Mouse (Mus musculus) lung, postnatal 14 days (tissue): ENCODE results near the gene Fh1.
A peak's percentile ranks its signal among the peaks of the same experiment; 100 is the strongest.

Experiments used
- DNase-seq: peaks from one replicate; pipeline ENCODE4 v3.0.0; 2021

Fh1 gene

GRCm38 (mm10) chr1:175625257-175625879 is at the start of gene Fh1:
Gene Fh1 (minus strand): TSS chr1:175625635.
- peak; percentile 95 for DNase-seq

- no peak for DNase-seq
Measured at GRCm38 (mm10) chr1:175675116-175675515, 49.7 kb upstream of the Fh1 start.

- no peak for DNase-seq
Measured at GRCm38 (mm10) chr1:175673563-175674325, 48.3 kb upstream of the Fh1 start.

GRCm38 (mm10) chr1:175671626-175672025 is 46.2 kb upstream of the Fh1 start:
- DNase-seq: no peak

- DNase-seq: no peak
Measured at GRCm38 (mm10) chr1:175670042-175670441, 44.6 kb upstream of the Fh1 start.

- no peak for DNase-seq
Measured at GRCm38 (mm10) chr1:175669456-175669855, 44.0 kb upstream of the Fh1 start.

- no peak for DNase-seq
Measured at GRCm38 (mm10) chr1:175668666-175669405, 43.4 kb upstream of the Fh1 start.

GRCm38 (mm10) chr1:175659900-175660299 is 34.5 kb upstream of the Fh1 start:
- DNase-seq: no peak

GRCm38 (mm10) chr1:175648615-175649014 is 23.2 kb upstream of the Fh1 start:
- DNase-seq: no peak

- no peak for DNase-seq
Measured at GRCm38 (mm10) chr1:175646952-175647351, 21.5 kb upstream of the Fh1 start.

- DNase-seq: no peak
Measured at GRCm38 (mm10) chr1:175643496-175644265, 18.2 kb upstream of the Fh1 start.

GRCm38 (mm10) chr1:175640435-175641150 is 15.2 kb upstream of the Fh1 start:
- no peak for DNase-seq

- DNase-seq: no peak
Measured at GRCm38 (mm10) chr1:175639072-175639471, 13.6 kb upstream of the Fh1 start.

- DNase-seq: no peak
Measured at GRCm38 (mm10) chr1:175637677-175638076, 12.2 kb upstream of the Fh1 start.

GRCm38 (mm10) chr1:175632470-175632869 is 7.0 kb upstream of the Fh1 start:
- no peak for DNase-seq

GRCm38 (mm10) chr1:175631721-175632221 is 6.3 kb upstream of the Fh1 start:
- no peak for DNase-seq

GRCm38 (mm10) chr1:175631080-175631479 is 5.6 kb upstream of the Fh1 start:
- DNase-seq: no peak

GRCm38 (mm10) chr1:175630345-175630744 is 4.9 kb upstream of the Fh1 start:
- DNase-seq: no peak

GRCm38 (mm10) chr1:175629248-175629647 is 3.8 kb upstream of the Fh1 start:
- DNase-seq: no peak

- DNase-seq: peak; percentile 13
Measured at GRCm38 (mm10) chr1:175625990-175626692, 706 bp upstream of the Fh1 start.

GRCm38 (mm10) chr1:175623656-175624055 is 1.8 kb downstream of the Fh1 start:
- no peak for DNase-seq
